Mouse (Mus musculus) frontal cortex, adult 2 months (tissue): ENCODE results near the gene Zfp697. TPM values are rescaled to one million over a fixed set of nuclear protein-coding genes. Genes with fewer than 3 reads are reported as not detected.
"Not testable (repeated sequence)": the region's sequence is repeated elsewhere in the genome, so short reads cannot be mapped to it uniquely, and the experiment has no call there.

Experiments used
- DNase-seq, 2 experiments: peaks; one replicate each; pipeline ENCODE4 v3.0.0; 2022; ENCODE audit warnings: low spot score in 1 of 2; ENCODE audit errors: extremely low spot score in 1 of 2
- polyA plus RNA-seq: library from polyadenylated mRNA; depleted of rRNA; stranded (reverse); fragments of >200 nt; gene quantifications from 2 replicates; pipeline ENCODE4 v1.2.3, GENCODE M21; 2012

The Zfp697 gene
- polyA plus RNA-seq, 1 experiment = 17.0 TPM

DNA sequence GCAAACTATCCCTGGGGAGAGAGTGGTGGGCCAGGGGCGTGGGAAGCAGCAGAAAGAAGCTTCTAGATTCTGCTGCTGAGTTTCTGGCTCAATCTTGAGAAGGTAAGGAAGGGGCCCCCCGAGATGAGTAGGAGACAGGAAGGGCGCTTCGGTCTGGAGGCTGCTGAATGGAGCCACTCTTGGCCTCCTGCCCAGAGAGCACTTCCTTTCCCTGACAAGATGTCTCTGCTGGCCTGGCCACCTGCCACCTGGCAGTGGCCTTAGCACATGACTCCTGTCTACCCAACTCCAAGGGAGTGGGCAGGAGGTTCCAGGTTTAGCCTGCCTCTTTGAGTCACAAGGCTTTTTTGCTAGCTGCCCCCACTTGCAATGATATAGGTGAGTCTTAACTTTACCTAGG is 35.1 kb downstream of the Zfp697 start:
- peak; percentile 77 to 86 for DNase-seq

DNA sequence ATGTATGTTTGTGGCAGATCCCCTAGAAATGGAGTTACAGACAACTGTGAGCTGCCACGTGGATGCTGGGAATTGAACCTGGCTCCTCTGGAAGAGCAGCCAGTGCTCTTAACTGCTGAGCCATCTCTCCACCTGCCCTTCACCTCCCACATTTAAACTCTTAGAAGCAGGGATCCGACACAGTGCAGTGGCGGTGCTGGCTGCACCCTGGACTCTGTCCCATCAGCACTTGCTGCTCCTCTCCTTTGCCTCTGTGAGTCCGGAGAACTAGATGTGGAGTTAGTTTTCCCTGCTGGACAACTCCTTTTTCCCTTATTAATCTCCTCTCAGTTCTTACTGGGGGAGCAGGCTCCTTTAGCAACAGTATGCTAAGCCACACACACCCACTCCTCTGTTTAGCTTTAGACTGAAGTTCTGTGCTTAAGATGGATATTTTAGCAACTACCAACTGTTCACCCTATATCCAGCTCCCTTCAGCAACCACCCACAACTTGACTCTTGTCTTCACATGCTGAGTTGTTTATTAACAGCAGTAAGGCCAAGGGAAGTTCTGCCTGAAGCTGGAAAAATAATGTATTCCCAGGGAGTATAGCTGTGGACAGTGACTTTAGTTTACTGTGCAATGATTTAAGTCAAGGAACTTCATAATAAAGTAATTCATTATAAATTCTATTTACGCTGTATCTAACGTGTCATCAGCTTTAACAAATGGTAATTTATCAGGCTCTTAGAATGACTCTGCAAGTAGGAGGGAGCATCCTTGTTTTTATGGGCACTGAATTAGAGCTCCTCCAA is 36.9 kb downstream of the Zfp697 start:
- peak in 1 of 2 experiments; percentile 61 for DNase-seq

DNA sequence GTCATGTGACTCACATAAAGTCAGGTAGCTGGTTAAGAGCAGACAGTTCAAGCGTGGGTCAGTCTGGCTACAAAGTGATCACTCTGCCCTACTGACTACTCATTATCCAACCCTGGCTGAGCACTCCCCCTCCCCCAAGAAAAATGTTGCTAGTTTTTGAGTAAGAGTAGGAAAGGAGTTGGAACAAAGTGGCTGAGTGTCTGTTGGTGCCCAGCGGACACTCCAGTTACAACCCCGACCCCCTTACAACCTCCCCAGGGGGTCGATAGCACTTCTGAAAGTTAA is 37.5 kb downstream of the Zfp697 start:
- DNase-seq = no peak

DNA sequence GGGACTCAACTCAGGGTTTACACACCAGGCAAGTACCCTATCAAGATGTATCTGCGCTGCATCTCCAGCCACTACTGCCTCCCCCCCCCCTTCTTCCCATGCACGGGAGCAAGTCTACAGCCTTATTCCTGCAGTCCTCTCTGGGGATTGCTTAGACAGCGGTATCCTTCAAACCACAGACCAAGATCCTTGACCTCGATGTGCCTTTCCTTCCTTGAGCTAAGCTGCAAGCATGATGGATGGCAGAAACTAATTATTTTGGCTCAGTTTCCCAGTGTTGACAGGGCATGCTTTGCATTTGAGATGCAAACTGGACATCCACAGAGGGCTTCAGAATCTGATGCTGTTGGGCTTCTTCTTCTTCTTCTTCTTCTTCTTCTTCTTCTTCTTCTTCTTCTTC is 40.7 kb downstream of the Zfp697 start:
- DNase-seq = no peak

DNA sequence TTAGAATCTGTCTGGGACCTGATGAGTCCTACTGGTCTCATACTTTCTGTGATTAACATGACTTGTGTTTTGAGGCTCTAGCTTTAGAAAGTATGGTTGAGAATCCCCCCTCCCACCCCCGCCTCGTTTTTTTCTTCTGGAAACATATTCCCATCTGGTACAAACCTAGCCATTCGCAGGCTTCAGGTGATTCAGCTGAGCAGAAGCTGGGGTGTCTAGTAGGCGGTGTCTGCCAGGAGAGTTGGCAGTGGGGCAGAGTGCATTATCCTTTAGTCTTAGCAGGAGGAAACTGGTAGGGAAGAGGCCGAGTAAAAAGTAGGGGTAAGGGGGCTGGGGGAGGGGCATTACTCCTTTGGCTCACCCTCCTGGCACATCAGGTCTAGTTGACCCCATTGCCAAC is 44.5 kb downstream of the Zfp697 start:
- DNase-seq = no peak

DNA sequence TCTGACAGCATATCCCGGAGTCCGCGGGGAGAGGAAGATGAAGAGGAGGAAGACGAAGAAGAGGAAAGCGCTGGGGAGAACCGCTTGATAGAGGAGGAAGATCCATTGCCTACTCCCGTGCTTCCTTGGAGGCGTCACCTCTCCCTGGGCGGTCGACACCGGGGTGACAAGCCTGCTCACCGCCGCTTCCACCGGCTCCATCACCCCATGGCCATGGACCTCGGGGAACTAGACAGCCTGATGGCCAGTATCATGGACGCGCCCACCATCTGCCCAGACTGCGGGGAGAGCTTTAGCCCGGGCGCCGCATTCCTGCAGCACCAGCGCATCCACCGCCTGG is 45.0 kb downstream of the Zfp697 start:
- no peak for DNase-seq

DNA sequence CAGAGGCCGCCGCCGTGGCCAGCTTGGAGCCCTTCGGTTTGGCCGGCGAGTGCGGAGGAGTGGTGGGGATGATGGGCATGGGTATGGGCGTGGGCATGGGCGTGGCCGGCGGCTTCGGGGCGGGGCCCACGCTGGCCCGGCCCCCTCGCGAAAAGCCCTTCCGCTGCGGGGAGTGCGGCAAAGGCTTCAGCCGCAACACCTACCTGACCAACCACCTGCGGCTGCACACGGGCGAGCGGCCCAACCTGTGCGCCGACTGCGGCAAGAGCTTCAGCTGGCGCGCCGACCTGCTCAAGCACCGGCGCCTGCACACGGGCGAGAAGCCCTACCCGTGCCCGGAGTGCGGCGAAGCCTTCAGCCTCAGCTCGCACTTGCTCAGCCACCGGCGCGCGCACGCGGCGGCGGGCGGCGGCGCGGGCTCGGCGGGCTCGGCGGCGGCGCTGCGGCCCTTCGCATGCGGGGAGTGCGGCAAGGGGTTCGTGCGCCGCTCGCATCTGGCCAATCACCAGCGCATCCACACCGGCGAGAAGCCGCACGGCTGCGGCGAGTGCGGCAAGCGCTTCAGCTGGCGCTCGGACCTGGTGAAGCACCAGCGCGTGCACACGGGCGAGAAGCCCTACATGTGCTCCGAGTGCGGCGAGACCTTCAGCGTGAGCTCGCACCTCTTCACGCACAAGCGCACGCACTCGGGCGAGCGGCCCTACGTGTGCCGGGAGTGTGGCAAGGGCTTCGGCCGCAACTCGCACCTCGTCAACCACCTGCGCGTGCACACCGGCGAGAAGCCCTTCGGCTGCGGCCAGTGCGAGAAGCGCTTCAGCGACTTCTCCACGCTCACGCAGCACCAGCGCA is 45.6 kb downstream of the Zfp697 start:
- DNase-seq = peak; percentile 66 to 78

DNA sequence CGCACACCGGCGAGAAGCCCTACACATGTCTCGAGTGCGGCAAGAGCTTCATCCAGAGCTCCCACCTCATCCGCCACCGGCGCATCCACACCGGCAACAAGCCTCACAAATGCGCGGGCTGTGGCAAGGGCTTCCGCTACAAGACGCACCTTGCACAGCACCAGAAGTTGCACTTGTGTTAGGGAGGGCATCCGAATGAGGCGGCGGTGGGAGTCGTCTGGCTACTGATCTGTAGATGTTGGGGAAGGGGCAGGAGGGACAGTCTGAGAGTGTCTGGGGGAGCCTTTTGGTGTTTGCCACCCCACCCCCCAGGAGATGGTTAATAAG is 46.2 kb downstream of the Zfp697 start:
- DNase-seq = no peak

DNA sequence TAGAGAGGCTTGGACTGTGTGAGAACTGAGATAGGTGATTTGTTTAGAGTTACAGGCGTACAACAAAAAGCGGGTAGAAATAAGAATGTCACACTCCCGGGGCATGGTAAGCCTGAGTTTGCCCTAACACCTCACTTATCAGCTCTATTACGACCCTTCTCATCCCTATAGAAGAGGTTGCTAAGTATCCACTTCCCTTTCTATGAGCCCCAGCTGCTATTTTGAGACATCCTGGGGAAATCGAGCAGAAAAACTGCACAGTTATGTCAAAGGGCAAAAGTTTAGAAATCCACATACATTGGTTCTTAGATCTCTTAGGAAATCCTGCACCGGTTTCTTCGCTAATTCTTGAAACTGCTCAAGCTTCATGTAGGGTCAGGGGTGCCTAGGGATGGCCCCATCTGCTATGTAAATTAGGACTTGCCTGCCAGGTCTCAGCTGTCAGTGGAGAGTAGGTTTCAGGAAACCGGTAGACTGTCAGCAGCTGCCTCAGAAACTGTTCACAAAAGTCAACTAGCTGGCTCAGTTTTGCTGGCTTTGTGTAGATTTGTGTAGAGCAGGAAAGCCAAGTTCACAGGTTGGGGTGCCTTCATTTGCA is 46.8 kb downstream of the Zfp697 start:
- DNase-seq = no peak

DNA sequence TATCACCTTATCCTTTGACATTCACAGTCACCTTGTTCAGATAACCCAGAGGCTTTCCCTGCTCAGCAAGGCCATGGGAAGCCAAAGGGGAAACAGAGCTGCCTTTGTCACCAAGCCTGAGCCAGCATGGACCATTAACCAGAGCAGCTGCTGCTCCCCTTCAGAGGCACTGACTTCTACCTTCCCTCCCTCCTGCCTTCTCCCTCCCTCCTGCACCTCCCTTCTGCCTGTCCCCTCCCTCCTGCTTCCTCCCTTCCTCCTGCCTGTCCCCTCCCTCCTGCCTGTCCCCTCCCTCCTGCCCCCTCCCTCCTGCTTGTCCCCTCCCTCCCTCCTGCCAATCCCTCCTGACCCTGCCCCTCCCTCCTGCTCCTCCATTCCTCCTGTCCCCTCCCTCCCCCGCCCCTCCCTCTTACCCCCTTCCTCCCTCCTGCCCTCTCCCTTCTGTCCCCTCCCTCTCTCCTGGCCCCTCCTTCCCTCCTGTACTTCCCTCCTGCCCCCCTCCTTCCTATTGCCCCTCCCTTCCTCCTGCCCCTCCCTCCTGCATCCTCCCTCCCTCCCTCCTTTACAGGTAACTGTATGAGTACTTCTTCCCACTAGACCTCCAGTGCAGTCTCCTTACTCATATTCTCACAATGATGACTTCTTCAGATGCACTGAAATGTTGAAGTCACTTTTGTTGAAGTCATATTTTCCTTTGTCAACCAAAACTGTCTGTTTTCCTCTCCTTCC is 52.0 kb downstream of the Zfp697 start:
- DNase-seq = no peak

DNA sequence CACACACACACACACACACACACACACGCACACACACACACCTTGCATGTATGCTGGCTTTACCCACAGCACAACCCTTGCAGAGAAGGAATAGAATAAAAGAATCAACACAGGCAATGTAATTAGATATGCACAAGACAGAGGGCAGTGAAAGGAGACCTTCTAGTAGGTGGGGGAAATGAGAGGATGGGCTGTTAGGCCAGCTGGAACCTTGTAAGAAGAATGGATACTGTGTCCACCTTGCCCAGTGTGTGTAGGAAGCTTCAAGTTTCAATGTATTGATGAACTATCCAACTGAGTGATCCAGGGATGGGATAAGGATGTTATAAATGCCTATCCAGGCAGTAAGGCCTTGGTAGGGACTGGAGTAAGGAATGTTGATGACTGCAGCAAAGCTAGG is 52.8 kb downstream of the Zfp697 start:
- DNase-seq = no peak

DNA sequence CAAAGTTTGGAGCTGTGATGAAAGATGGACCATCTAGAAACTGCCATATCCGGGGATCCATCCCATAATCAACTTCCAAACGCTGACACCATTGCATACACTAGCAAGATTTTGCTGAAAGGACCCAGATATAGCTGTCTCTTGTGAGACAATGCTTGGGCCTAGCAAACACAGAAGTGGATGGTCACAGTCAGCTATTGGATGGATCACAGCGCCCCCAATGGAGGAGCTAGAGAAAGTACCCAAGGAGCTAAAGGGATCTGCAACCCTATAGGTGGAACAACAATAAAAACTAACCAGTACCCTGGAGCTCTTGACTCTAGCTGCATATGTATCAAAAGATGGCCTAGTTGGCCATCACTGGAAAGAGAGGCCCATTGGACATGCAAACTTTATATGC is 60.0 kb downstream of the Zfp697 start:
- DNase-seq = not testable (repeated sequence)

DNA sequence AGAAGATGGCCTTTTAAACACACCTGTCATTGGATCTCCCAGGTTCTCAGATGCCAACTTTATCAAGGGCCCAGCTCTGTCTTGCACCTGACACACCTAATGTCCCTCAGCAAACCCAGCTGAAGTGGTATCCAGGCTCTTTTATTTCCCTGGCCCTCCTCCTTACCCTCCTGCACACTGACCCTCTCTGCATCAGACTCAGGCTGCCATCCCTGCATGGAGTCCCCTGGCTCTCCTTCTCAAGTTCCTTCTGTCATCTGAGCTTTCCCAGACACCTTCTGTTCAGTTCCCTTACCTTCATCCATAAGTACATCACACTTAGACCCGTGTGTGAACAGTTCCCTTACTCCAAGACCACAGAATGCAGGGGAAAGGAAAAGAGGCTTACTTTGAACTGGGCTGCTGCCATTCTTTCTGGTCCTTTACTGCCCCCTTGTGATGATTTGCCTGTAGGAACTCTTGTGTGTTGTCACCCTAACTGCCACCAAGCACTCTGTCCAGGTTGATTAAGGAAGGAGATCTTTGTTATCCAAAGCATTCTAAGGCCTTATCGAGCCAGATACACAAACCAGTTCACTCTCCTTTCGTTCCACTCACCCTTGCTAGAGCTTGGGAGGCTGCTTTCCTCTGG is 61.0 kb downstream of the Zfp697 start:
- not testable (repeated sequence) for DNase-seq

DNA sequence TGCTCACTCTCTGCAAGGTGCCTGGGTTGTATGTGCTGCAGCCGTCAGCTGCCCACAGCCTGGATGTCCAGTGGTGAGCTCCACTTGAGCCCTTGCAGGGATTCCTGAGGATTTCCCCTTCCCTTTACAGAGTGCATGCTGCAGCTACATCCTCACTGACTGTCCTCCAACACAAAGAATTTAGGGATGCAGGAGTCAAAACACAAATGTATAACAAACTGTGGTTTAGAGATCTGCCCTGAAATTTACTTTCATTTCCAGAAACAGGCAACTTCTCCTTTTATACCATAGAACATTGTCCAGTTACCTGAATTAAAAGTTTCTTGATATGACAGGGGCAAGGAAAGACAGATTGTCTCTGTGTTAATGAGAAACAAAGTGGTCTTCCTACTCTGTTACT is 61.7 kb downstream of the Zfp697 start:
- DNase-seq = not testable (repeated sequence)

DNA sequence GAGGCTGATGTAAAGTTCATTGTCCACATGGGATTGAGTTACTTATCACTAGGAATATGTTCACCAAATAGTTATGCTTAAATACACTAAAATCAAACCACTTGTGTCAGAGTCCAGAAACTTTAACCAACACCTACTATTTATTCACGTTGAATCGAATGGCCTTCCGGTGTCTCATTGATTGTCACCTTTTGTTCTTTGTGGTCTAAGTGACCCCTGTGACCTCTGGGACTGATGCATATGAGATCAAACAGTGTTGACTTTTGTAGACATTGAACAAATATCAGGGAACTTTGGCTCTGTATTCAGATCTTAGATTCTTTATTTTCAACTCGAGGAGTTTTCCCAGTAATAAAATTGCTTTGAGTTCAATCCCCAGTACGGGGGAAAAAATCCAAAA is 71.5 kb downstream of the Zfp697 start:
- not testable (repeated sequence) for DNase-seq

DNA sequence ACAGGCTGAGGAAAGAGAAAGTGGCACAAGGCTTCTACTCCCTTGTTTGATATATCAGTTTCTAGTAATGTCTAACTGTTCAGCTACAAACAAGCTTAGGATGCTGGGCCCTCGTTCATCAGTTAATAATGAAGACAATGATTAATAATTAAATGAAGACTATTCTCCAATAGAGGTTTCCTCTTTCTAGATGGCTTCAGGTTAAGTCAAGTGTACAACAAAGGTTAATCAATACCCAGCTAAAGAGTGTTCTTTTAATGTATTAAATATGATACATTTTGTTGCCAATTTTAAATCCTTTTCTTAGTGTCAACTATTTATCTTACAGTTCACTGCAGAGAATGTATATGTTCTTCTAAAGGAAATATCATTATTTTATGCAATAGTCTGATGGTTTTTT is 74.8 kb downstream of the Zfp697 start, which contains the start of gene Gm4450:
Gene Gm4450 (minus strand): TSS at position 101 of the 400 bp plus-strand sequence.
- not testable (repeated sequence) for DNase-seq

DNA sequence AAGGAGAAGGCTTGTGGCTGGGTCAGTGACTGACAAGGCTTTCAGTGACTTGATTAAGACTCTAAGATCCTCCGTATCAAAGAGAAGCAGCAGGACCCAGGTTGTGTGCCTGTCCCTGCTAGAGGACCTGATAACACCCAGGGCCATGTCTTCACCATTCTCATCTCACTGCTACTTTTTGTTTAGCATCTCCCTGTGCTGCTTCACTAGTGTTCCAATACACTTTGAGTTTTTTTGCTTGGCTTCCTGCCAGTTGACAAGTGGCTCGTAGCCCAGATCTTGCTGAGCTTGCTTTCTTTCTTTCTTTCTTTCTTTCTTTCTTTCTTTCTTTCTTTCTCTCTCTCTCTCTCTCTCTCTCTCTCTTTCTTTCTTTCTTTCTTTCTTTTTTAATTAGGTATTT is 87.1 kb downstream of the Zfp697 start:
- DNase-seq = not testable (repeated sequence)

DNA sequence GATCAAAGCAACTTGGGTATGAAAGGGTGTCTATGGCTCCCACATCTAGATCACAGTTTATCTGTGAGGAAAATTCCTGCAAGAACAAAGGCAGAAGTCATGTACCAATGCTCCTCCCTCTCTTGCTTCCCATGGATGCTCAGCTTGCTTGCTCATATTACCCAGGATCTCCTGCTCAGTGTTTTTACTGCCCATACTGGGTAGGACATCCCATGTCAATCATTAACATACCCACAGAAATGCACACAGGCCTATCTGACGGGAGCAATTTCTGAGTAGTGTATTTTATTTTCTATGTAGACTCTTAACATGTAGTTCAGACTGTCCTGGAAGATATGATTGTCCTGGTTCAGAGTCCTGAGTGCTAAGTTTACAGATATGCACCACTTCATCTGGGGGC is 88.8 kb downstream of the Zfp697 start:
- not testable (repeated sequence) for DNase-seq

DNA sequence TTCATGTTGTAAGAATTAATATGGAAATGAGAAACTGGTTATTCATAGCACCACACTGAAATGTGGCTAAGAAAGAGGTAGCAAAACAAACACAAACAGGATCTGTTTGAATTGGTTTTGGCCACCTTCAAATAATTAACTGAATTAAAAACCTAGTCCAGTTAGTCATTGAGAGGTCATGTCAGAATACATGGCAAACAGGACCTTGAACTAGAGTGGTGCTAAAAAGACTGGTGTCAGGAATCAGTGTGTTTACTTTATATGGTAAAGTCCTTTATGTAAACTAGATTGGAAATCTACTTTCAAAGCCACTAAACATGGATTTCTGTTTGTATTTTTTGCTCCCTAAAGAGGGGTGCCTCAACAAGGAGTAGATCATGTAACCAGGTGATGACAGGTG is 89.2 kb downstream of the Zfp697 start:
- not testable (repeated sequence) for DNase-seq

DNA sequence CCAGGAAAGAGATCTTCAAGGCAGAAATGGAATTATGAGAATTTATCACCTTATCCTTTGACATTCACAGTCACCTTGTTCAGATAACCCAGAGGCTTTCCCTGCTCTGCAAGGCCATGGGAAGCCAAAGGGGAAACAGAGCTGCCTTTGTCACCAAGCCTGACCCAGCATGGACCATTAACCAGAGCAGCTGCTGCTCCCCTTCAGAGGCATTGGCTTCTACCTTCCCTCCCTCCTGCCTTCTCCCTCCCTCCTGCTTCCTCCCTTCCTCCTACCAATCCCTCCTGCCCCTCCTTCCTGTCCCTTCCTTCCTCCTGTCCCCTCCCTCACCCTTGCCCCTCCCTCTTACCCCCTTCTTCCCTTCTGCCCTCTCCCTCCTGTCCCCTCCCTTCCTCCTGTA is 111.9 kb downstream of the Zfp697 start:
- not testable (repeated sequence) for DNase-seq

DNA sequence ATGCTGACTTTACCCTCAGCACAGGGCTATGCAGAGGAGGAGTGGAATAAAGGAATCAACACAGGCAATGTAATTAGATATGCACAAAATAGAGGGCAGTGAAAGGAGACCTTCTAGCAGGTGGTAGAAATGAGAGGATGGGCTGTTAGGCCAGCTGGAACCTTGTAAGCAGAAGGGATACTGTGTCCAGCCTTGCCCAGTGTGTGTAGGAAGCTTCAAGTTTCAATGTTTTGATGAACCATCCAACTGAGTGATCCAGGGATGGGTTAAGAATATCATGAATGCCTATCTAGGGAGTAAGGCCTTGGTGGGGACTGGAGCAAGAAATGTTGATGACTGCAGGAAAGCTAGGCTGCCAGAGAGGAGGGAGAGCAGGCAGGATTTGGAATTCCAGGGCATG is 112.8 kb downstream of the Zfp697 start:
- not testable (repeated sequence) for DNase-seq
